Mouse (Mus musculus) neural tube, embryonic 14.5 days (tissue): ENCODE results near the gene Prss33. TPM values are rescaled to one million over a fixed set of nuclear protein-coding genes. Genes with fewer than 3 reads are reported as not detected.

Source experiments
- ATAC-seq: fragments of 200-750 bp; cut with Nextera tagmentation; 2 replicates; pipeline ENCODE4 v1.8.0; 2017; ENCODE audit warnings: low read depth, mild to moderate bottlenecking, moderate TSS enrichment, moderate library complexity
- H3K27ac ChIP-seq: fragments of 300-500 bp; sonication (generic); 2 replicates; pipeline ENCODE4 v1.5.1; 2014; ENCODE audit warnings: low read depth, mild to moderate bottlenecking, control low read depth, low read length, moderate library complexity, mixed read lengths
- H3K27me3 ChIP-seq: fragments of 300-500 bp; sonication (generic); 2 replicates; pipeline ENCODE4 v1.6.1; 2014; ENCODE audit warnings: low read length; ENCODE audit not compliant: control insufficient read depth, insufficient read depth
- H3K36me3 ChIP-seq: fragments of 300-500 bp; sonication (generic); 2 replicates; pipeline ENCODE4 v1.6.1; 2014; ENCODE audit warnings: low read length, mixed read lengths; ENCODE audit not compliant: control insufficient read depth, insufficient read depth
- H3K4me1 ChIP-seq: fragments of 300-500 bp; sonication (generic); 2 replicates; pipeline ENCODE4 v1.6.1; 2014; ENCODE audit warnings: low read length; ENCODE audit not compliant: control insufficient read depth, insufficient read depth
- H3K4me2 ChIP-seq: fragments of 300-500 bp; sonication (generic); 2 replicates; pipeline ENCODE4 v1.6.1; 2014; ENCODE audit warnings: mild to moderate bottlenecking, low read depth, low read length, control low read depth
- H3K4me3 ChIP-seq: fragments of 300-500 bp; sonication (generic); 2 replicates; pipeline ENCODE4 v1.5.1; 2014; ENCODE audit warnings: low read depth, low read length, control low read depth, mixed read lengths
- H3K9ac ChIP-seq: fragments of 300-500 bp; sonication (generic); replicated peaks from 2 replicates; pipeline ENCODE4 v1.6.1; 2014; ENCODE audit warnings: low read depth, mild to moderate bottlenecking, control low read depth, low read length, mixed read lengths
- H3K9me3 ChIP-seq: fragments of 300-500 bp; sonication (generic); 2 replicates; pipeline ENCODE4 v1.6.1; 2016; ENCODE audit warnings: low read length; ENCODE audit not compliant: control insufficient read depth
- WGBS: fragments of 180-500 bp; shearing (Covaris S2); extraction: QIAGEN DNeasy Blood & Tissue Kit; methylation state at CpG from one replicate; pipeline ENCODE4 v1.1.7; 2014; 5-methylcytosine and 5-hydroxymethylcytosine counted together
- polyA plus RNA-seq: library from polyadenylated mRNA; unstranded; fragments of >200 nt; fragmentation: Nextera tagmentation; extraction: Ambion mirVana; gene quantifications from 2 replicates; pipeline ENCODE4 v1.2.1, GENCODE M21; 2014

The Prss33 gene
- polyA plus RNA-seq, 1 experiment from 2014 or later: not detected

- no peaks in the 10 kb centered on the region for H3K9me3 ChIP-seq
These were observed 40.5 kb downstream of the Prss33 start for GRCm38 (mm10) chr17:23795323-23795722.

GRCm38 (mm10) chr17:23791079-23791357, 44.8 kb downstream of the Prss33 start:
- no peak; the same call in 1 of the 2 replicates for ATAC-seq
- Histone ChIP-seq H3K4me1 (peaks cover 10% of the 10 kb centered on the region), H3K27ac (peak overlapping the region; percentile 94), H3K36me3 (no peaks in the 10 kb centered on the region), H3K27me3 (no peaks in the 10 kb centered on the region), H3K4me2 (peak overlapping the region; percentile 75), H3K9ac (peak overlapping the region; percentile 65), H3K4me3 (peak overlapping the region; percentile 35), H3K9me3 (no peaks in the 10 kb centered on the region)
- 48% methylated on average over 2 of the region's 2 CpGs for WGBS

More at GRCm38 (mm10) chr17:23795323-23795722, 40.5 kb downstream of the Prss33 start:
- no peak for ATAC-seq
- Histone ChIP-seq H3K4me1 (peaks cover under 1% of the 10 kb centered on the region; the same call in 1 of the 2 replicates), H3K27me3 (no peaks in the 10 kb centered on the region), H3K27ac (no peak overlapping the region), H3K9ac (no peak overlapping the region), H3K4me3 (no peak overlapping the region), H3K4me2 (no peak overlapping the region), H3K36me3 (no peaks in the 10 kb centered on the region)
- WGBS: 95% methylated on average over 8 of the region's 8 CpGs

- H3K4me2 ChIP-seq: peak within 1 kb of the TSS; percentile 75
- H3K4me3 ChIP-seq: peak within 1 kb of the TSS; percentile 35
- WGBS: 2% methylated on average over 29 of the region's 29 CpGs
- peak; percentile 13 for ATAC-seq
- no peaks in the 10 kb centered on the region for H3K27me3 ChIP-seq
- peaks cover 10% of the 10 kb centered on the region for H3K4me1 ChIP-seq
- H3K27ac ChIP-seq: peak within 1 kb of the TSS; percentile 94
- peak within 1 kb of the TSS; percentile 65 for H3K9ac ChIP-seq
- no peaks in the 10 kb centered on the region for H3K36me3 ChIP-seq
- H3K9me3 ChIP-seq: no peaks in the 10 kb centered on the region
These were observed 45.4 kb downstream of the Prss33 start, which contains the start of gene Srrm2 for GRCm38 (mm10) chr17:23790269-23791078. Srrm2 (plus strand) TSS chr17:23790532.

GRCm38 (mm10) chr17:23789749-23790268, 46.0 kb downstream of the Prss33 start:
- WGBS: 11% methylated on average over 8 of the region's 8 CpGs
- no peak for ATAC-seq
- peaks cover 10% of the 10 kb centered on the region for H3K4me1 ChIP-seq

GRCm38 (mm10) chr17:23788973-23789372, 46.9 kb downstream of the Prss33 start:
- no peak for ATAC-seq
- H3K9ac ChIP-seq: no peak overlapping the region
- no peaks in the 10 kb centered on the region for H3K27me3 ChIP-seq
- peaks cover 10% of the 10 kb centered on the region for H3K4me1 ChIP-seq
- H3K4me2 ChIP-seq: no peak overlapping the region
- H3K36me3 ChIP-seq: no peaks in the 10 kb centered on the region
- no peak overlapping the region for H3K27ac ChIP-seq
- H3K9me3 ChIP-seq: no peaks in the 10 kb centered on the region
- WGBS: 91% methylated on average over 4 of the region's 4 CpGs
- no peak overlapping the region for H3K4me3 ChIP-seq

More at GRCm38 (mm10) chr17:23789749-23790268, 46.0 kb downstream of the Prss33 start:
- Histone ChIP-seq H3K27ac (peak overlapping the region; percentile 94), H3K36me3 (no peaks in the 10 kb centered on the region), H3K27me3 (no peaks in the 10 kb centered on the region), H3K9ac (peak overlapping the region; percentile 65), H3K4me3 (peak overlapping the region; percentile 35), H3K9me3 (no peaks in the 10 kb centered on the region), H3K4me2 (peak overlapping the region; percentile 75)

DNA sequence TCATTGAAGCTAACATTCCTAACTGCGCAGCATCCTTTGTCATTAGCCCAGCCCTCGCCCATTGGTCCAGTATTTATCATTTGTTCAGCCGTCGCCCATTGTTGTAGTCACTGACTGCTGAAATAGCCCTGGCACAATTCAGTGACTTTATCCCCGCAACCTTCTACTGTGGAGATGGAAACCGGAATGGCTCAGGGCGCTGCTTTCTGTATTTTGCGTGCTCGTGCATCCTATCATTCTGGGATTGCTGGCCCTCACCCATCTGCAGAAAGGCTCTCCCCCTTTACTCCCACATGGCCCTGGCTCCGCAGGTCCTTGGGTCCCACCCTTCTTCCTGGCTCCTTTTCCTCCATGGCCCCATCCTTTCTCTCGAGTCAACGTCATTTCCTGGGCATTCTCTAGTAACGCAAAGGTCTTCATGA, 49.3 kb downstream of the Prss33 start:
- Histone ChIP-seq H3K4me2 (peak overlapping the region; percentile 74), H3K4me1 (peaks cover 10% of the 10 kb centered on the region), H3K36me3 (no peaks in the 10 kb centered on the region), H3K4me3 (peak overlapping the region; percentile 58; the same call in 1 of the 2 replicates), H3K9me3 (no peaks in the 10 kb centered on the region), H3K27me3 (no peaks in the 10 kb centered on the region), H3K9ac (peak overlapping the region; percentile 87), H3K27ac (peak overlapping the region; percentile 94)
- WGBS: 11% methylated on average over 13 of the region's 13 CpGs
- peak; percentile 70 for ATAC-seq

DNA sequence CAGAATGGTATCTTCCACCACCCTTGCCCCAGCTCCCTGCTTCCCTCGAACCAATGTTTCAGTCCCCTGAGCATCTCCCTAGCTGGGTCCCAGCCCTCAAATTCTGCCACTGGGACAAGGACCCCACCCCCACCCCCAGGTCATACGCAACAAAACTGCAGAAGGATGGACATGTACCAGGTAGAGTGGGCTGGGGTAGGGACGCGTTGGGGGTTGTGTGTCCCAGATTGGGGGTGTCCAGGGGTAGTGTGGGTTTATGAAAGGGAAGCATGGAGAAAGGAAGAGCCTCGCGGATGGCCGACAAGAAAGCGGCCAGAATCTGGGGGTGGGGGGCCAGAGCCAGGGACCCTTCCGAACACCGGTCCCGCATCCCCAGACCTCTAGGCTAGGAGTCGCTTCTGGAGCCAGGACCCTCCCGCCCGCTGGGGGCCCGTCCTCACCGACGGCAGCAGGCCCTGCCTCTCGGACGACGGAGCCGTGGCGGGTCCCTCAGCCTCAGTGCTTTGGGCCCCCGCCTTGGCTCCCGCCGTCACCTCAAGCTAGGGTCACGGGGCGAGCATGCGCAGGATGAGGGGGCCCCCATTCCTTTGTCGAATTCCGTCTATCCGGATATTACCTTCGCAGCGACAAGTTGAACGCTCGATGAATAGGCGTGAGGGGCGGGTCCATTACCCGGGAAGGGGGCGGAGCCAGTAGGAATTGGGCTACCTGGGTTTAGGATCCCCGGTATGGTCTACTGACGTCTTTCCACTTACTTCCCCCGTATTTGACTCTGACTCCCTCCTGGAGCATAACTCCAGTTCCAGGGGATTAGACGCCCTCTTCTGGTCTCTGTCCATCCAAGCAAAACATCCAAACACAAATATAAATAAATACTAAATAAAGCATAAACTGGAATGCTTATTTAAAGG, 50.0 kb downstream of the Prss33 start, which contains the start of gene Flywch2:
TSS of gene Flywch2 (minus strand) at position 521 of the 911 bp plus-strand sequence.
- Histone ChIP-seq H3K27me3 (no peaks in the 10 kb centered on the region), H3K4me3 (peak within 1 kb of the TSS; percentile 58), H3K4me2 (peak within 1 kb of the TSS; percentile 74), H3K27ac (peak within 1 kb of the TSS; percentile 94), H3K4me1 (peaks cover 10% of the 10 kb centered on the region), H3K9me3 (no peaks in the 10 kb centered on the region), H3K36me3 (no peaks in the 10 kb centered on the region), H3K9ac (peak within 1 kb of the TSS; percentile 87)
- ATAC-seq: peak; percentile 91
- 2% methylated on average over 37 of the region's 43 CpGs for WGBS

DNA sequence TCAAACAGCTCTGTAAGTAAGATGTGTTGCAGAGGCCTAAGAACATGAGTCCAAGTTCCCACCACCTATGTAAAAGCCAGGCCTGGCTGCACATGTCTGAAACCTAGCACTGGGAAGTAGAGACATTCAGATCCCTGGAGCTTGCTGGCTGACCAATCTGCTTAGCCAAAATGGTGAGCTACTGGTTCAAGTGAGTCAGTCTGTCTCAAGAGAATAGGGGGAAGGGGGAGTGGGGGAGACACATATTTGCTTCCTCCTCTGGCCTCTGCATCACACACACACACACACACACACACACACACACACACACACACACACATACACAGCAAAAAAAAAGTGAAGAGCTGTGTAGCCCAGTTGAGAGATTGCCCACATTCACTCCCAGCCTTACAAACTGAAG, 52.5 kb downstream of the Prss33 start:
- H3K4me2 ChIP-seq: no peak overlapping the region
- no peaks in the 10 kb centered on the region for H3K36me3 ChIP-seq
- no peak overlapping the region for H3K9ac ChIP-seq
- H3K27ac ChIP-seq: no peak overlapping the region
- no peaks in the 10 kb centered on the region for H3K4me1 ChIP-seq
- H3K27me3 ChIP-seq: no peaks in the 10 kb centered on the region
- no peak for ATAC-seq
- no peak overlapping the region for H3K4me3 ChIP-seq
- H3K9me3 ChIP-seq: no peaks in the 10 kb centered on the region
